Mouse (Mus musculus) frontal cortex, adult 2 months (tissue): Measurements from ENCODE around the gene Agpat3. TPM values are rescaled to one million over a fixed set of nuclear protein-coding genes. Genes with fewer than 3 reads are reported as not detected.

Source experiments
- DNase-seq, 2 experiments: peaks; one replicate each; pipeline ENCODE4 v3.0.0; 2022; ENCODE audit warnings: low spot score in 1 of 2; ENCODE audit errors: extremely low spot score in 1 of 2
- polyA plus RNA-seq: library from polyadenylated mRNA; depleted of rRNA; stranded (reverse); fragments of >200 nt; gene quantifications from 2 replicates; pipeline ENCODE4 v1.2.3, GENCODE M21; 2012

Agpat3 gene
- polyA plus RNA-seq, 1 experiment = 220 TPM

DNA sequence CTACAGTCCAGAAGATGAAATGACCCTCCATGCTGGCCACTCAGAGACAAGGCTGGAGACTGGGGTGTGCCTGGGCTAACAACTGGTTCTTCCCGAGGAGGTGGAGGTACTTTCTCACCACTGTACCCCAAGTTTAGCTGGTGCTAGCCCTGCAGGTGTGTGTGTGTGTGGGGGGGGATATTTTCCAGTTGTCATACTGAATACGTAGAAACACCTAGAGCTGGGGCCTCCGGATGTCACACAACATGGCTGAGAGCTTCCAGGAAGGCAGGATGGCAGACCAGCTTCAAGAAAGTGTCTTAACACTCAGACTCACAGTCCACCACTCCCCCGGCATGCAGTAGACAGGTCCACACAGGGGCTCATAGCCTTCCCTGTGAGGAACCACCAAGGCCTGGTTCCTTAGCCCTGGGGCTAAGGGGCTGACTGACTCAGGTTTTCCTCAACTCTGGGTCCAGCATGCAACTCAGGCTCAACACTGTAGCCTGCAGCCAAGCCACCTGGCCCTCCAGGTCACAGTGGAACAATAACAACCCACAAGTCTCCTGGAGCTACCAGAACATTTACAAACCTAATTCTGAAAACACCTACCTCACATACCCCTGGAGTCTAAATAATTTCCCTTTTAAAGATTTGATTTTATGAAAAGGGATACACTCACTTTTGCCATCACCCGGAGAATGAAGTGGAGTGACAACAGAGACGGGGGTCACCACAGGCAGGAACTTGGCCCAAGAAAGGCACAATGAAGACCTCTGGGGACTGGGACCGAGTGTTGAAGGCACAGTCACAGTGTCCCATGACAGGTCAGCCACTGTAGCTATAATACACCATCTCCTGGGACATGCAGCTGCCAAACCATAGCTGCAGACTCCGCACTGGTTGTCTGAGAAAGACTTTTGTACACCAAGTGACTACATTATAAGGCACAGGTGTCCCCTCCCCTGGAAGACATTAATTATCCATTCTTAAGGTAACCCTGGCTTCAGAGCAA is 53.3 kb downstream of the Agpat3 start:
- DNase-seq = no peak

DNA sequence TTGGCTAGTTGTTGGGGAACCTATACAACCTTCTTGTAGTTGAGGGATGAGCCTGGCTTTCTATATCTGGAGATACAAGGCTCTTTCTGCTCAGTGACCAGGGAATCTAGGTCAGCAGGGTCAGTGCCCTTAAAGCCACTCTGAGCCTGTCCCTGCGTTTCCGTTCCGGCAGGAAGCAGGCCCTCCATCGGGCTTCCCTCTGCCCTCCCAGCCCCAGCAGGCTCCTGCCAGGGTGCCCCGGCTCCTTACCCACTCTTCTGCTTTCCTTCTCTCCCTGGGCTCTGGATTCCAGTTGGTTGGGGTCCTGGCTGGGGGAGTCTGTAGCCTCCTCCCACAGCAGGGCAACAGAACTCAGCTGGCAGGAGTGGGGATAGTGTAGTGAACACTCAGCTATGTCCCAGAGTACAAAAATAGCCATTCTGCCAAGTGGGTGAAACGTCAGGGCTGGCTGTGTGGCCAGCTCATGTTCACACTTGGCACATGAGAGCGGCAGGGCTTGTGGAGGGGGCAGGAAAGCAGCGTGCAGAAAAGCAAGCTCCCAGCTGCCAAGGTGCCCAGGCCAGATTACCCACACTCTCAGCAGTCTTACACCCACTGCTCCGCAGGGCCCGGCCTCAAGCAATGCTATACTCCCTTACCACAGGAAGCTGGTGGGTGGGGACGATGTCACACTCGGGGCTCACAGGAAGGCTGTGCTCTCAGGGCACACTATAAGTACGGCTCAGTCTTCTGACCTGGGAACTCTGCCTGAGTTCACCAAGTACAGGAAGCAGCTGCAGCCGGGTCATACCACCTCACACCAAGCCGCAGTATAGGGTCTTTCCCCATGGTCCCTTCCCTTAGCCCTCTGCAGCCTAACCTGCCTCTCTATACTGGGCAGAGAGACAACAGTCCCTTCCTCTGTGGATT is 54.5 kb downstream of the Agpat3 start:
- DNase-seq = peak; percentile 74 to 80

DNA sequence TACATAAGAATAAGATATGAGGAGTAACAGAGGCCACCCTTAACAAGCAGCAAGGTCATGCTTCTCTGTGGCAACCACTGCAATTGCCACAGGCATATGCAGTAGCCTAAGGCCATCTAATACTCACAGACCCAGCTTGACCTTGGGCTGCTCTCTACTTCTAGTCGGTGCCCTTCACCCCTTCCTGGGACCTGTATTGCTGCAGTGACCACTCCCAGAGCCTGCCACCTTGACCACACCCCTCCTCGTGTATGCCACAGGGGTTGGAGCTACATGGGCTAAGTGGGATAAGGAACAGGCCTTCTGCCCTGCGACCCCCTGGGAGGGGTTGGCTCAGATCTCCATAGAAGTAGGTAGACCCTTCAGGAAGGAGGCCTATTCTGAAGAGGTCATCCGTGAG is 55.3 kb downstream of the Agpat3 start:
- no peak for DNase-seq

DNA sequence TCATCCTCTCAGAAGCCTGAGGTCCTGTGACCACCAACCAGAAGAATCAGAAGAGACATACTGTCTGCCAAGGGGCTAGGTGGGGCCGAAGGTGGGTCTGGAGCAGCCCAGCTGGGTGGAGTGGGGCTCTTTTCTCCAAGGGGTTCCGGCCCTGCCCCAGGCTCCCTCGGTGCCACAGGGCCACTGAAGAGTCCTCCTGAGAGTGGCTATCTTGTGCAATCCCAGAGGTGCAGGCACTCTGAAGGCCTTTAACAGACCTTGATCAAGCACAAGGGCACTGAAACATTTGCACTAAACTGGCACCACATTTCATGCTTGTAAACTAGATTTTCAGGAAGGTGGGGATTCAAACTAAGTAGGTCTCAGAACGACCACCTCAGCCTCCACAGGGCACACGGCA is 55.9 kb downstream of the Agpat3 start:
- no peak for DNase-seq

DNA sequence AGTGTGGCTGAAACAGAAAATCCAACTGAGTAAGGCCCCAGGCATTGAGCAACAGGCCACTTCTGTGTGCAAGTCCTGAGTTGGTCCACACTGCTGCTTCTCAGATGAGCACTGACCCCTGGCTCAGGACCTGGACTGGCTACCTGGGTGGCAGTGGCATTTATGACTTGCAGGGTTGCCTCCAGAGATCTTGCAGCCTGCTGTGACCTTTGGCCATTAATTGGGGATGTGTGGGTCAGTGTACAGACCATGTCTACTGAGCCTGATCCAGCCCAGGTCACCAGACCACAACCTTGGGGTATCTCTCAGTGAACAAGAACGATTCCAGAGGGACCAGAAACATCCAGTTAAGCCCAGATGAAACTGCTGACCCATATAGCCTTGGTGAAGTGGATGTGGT is 58.7 kb downstream of the Agpat3 start:
- DNase-seq = no peak

DNA sequence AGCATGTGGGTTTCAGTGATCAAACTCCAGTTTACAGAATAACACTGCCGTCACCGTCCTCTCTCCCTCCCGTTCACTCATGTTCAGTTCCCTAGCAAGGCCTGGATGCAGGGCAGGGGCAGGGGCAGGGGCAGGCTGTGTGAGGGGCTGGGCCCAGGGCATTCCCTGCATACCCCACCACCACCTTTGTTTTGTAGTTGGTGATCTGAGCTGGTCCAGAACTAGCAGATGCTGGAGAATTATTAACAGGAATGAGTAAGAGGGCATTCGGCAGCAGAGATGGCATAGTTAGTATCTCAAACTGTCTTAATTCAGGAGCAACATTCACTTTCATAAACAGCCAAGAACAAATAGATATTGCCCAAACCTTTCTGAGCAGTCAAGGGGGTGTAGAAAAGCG is 59.9 kb downstream of the Agpat3 start:
- no peak for DNase-seq

DNA sequence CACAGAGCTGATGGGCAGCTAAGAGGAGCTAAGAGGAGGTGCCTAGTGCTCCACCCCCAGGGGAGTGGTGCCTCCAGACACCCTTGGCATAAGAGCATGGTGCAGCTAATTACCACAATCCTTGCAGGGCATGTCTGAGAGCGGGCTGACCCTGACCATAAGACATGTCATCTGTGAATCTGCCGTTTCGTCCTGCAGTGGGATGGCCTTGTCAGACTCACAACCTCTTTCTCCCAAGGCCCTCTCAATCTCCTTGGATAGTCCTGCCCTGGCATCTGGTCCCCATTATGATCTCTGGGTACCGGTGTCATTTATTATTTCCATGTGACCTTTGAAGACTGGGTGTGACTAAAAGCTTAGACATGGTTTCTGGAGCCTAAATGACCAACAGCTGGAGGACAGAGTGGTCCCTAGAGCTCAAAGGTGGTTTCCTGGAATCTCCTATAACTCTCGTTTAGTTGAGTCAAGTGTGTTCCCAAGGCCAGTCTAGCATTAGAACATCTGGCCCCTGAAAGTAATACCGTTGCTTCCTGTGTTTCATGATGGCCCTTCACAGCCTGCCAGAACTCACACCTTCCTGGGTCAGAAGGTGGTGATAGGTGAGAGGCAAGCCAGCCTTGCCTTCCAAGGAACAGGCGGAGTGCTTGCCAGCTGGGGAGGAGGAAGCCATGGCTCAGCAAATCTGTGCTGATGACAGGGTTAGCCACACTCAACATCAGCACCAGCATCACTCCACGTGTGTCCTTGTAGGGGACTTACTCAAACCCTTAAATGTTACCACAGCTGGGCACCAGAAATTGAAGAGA is 61.4 kb downstream of the Agpat3 start:
- DNase-seq = no peak

DNA sequence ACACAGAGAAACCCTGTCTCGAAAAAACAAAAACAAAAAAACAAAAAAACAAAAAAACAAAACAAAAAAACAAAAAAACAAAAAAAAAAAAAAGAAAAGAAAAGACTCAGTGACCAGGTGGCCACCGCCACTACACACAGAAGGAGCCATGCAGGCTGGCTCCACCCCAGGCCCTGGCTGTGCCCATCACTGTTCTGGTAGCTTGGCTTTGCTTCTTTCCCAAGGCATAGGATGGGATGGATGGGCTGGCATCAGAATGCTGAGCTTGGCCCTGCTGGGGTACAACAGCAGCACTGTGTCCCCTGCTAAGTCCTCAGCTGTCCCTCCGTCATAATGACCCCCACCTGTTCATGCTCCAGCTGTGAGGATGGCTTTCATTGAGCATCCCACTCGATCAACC is 63.4 kb downstream of the Agpat3 start:
- DNase-seq = no peak

DNA sequence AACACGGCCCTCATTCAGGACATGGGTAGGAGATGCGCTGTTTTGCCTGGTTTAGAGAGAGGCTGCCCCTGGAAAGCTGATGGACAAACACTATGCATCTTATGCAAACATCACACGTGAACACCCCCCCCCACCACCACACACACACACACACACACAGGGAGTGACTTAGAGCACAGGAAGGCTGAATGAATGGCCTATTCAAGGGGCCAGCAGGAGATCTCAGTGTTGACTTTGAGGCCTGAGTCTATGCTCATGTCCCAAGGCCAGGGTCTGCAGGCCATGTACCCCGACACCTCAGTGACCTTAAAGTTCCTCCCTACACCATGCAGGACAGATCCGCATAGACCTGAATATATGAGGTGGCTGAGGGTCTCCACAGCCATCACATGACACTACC is 64.2 kb downstream of the Agpat3 start:
- DNase-seq = no peak

DNA sequence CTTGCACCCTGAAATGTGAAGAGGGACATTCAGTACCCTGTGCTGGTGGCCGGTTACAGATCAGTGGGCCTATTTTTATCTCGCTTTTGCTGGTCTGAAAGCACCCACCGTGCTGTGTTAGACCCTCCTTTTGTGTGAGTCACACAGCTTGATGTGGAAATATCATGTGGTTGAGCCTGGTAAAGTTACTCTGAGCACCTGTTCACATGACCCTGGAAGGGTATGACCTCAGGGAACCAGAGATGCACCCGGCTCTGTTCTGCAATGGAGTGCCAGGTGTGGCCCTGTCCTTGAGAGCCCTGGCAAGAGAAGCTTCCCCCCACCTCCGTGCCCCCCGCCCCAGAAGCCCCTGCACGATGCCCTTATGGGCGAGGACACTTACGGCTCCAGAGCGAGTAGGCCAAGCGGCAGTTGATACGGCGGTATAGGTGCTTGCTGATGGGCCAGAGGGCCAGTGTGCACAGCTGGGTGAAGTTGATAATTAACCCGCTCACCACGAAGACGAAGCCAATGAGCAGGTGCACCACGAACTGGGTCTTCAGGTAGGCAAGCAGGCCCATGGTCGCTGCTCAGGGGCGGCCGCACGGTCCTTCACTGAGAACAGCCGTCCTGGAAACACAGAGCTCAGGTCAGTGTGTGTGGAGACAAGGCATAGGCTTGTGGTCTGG is 64.7 kb downstream of the Agpat3 start:
- DNase-seq = no peak

DNA sequence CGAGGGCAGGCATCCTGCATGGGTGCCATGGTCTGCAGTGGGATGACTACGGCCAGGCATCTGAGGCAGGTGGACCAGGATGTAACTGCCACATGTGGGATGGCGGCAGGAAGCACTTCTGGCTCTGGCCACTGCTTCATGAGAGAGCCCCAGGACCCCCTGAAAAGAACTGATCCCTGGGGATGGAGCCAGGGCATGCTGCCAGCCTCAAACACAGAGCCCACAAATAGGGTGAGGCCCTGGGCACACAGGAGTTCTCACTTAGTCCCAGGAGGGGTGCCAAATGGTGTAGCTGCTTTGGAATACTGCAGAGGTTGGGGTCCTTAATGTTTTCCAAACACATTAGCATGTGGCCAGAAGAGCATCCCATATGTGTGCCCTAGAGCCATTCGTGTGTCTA is 66.3 kb downstream of the Agpat3 start:
- no peak for DNase-seq

DNA sequence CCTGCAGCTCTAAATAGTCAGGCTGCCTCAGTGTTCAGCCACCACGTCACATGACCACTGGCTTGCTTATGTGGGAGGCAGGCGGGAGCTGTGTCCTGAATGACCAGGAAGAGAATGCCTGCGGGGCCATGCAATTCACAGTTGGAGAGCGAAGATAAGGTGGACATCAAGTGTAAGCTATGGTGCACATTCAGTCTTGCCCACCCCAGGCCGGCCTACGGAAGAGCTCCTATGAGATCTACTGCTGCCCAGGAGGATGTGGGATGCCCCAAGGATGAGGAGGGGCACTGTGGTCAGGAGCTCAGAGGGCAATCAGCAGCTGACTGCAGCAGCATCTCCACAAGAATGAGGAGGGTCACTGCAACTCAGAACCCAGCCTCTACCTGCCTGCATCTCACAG is 66.9 kb downstream of the Agpat3 start:
- DNase-seq = no peak

DNA sequence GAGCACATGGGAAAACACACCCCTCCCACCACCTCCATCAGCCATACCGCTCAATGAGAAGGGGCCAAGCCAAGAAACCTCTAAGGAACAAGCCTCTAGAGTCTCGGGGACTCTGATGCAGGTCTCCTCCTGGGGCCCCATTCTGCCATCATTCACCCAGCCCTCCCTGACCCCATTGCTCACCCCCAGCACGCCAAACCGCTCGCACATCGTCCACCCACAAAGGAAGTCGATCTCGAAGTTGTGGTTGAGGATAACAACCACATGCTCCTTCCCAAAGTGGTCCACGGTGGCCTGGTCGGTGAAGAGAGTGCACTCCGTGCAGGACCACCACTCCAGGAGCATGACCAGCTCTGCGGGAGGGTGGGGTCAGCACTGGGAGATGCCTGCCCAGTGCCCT is 67.5 kb downstream of the Agpat3 start:
- DNase-seq = no peak

DNA sequence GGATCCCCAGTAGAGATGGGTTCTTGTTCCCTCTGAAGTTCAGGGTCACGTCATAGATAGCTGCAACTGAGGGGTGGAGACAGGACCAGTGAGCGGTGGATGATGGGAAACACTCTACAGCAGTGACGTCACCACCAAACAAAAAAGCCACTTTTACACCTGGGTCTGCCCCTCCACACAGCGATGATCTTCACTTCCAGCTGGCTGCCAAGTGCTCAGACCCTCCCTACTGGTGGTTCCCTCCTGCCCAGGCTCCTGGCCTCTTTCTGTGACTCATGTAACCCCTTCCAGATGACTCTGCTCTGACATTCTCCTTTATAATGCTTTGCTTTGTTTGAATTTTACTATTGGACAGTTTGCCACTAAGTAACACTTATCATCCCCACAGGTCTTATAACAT is 69.9 kb downstream of the Agpat3 start:
- DNase-seq = no peak

DNA sequence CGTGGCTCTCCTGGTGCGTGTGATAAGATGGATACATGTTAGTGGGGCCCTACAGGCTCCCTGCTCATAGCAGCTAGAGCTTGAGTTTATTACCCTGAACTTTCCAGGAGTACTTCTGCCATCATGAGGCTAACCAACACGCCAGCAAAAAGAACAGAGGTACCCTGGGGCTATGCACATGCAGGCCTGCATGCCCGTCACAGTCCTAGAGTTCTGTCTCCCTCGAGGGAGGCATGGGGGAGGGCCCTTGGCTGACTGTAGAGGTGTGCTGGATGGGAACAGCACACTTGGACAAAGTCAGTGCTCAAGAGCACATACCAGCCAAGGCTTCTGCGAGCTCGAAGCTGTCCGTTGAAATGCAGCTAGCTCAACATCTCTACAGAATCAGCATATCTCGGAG is 71.8 kb downstream of the Agpat3 start:
- no peak for DNase-seq

DNA sequence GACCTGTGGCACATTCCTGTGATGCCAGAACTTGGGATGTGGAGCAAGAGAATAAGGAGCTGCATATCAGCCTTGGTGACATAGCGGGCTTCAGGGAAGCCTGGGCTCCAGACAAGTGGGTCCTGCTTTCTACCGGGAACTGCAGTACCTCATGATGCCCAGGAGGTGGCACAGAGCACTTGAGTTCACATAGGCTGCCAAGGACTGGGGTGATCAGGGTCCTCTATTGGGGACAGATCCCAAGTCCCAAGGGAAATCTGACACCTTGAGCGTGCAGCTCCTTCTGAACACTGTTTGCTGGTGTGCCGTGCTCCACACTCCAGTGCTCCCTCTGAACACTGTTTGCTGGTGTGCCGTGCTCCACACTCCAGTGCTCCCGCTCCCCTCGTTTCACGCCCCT is 73.1 kb downstream of the Agpat3 start:
- peak in 1 of 2 experiments; percentile 72 for DNase-seq

DNA sequence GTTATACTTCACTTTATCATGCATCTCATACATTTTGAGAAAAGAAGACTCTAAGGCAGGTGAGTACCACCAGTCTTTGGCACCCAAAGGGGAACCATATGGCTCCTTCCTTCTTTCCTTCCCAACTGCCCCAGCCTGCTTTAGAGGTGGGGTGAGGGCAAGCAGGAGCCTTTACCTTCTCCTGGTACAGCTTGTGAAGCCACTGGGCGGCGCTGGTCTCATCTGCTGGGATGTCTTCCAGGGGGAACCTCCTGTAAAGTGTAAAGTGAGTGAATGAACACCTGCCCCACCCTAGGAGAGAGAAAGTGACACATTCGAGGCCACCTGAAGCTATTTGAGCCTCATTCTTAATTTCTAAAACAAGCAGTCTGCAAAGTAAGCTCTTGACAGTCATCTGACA is 74.5 kb downstream of the Agpat3 start:
- no peak for DNase-seq

DNA sequence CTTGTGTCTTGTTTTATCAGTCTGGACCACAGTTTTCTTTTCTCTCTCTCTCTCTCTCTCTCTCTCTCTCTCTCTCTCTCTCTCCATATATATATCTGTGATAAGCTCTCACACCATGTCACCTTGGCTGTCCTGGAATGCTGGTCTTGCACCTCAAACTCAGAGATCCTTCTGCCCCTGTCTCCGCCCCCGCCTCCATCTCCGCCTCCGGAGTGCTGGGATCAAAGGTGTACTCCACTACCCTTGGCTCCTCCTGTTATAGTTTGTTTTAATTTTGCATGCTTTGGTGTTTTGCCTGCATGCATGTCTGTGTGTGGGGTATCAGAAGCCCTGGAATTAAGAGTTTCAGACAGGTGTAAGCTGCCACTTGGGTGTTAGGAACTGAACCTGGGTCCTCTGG is 76.0 kb downstream of the Agpat3 start:
- DNase-seq = no peak

DNA sequence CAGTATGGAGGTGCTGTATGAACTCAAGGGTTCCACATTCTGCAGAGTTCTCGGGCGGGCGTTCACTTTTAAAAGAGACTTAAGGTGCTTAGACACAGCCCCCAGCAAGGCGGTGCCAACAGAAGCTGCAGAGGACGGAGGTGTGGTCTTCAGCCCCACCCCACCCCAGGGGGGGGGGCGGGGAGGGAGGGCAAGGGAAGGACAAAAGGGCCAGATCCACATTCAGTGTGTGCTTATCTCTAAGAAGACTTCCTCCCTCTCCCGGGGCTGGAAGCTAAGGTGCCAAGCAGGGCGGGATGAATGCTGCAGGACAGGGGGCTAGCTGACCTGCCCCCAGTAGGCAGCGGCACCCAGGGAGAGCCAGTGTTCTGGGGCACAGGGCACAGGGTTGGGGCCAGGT is 79.4 kb downstream of the Agpat3 start:
- no peak for DNase-seq

DNA sequence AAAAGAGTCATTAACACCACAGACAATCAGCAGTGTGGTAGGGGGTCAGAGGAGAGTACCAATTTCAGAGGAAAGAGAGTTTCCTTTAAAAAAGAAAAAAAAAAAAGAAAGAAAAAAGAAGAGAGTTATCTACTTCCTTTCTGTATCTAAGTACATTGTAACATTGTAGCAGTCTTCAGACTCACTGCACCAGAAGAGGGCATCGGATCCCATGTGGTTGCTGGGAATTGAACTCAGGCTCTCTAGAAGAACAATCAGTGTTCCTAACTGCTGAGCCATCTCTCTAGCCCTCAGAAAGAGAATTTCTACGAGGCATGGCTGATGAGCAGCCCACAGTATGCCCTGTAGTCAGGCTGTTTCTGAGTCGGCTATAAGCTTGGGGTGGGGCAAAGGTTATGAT is 86.4 kb downstream of the Agpat3 start:
- no peak for DNase-seq
